Mouse (Mus musculus) kidney, adult 9 months (tissue): Measurements from ENCODE around the gene Tgtp1.
"Not testable (repeated sequence)": the region's sequence is repeated elsewhere in the genome, so short reads cannot be mapped to it uniquely, and the experiment has no call there.

ENCODE experiments used
- DNase-seq: peaks from one replicate; pipeline ENCODE4 v3.0.0; 2022

The Tgtp1 gene

GRCm38 (mm10) chr11:48994018-48994417 lies at the start of gene Tgtp1:
Gene Tgtp1 (minus strand): TSS chr11:48994172.
- DNase-seq: not testable (repeated sequence)

- not testable (repeated sequence) for DNase-seq
Measured at GRCm38 (mm10) chr11:49012074-49012473, 18.1 kb upstream of the Tgtp1 start.

DNA sequence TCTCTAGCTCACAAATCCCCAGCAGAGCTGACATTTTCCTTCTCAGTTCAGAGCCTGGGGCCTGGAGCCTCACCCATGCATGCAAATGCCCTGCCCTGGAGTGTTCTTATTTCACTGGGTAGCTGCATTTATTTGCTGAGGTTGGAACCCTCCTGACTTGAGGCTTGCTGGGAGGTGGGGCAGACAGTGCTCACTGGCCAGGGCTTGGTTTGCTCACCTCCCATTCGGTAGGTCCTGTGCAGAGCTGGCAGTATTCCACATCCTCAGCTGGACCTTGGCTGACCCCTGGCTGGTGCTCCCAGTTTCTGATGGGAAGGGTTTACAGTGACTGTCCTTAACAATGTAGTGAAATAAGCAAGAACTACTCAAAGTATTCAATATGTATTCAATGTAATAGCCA lies 12.8 kb upstream of the Tgtp1 start:
- DNase-seq: not testable (repeated sequence)

DNA sequence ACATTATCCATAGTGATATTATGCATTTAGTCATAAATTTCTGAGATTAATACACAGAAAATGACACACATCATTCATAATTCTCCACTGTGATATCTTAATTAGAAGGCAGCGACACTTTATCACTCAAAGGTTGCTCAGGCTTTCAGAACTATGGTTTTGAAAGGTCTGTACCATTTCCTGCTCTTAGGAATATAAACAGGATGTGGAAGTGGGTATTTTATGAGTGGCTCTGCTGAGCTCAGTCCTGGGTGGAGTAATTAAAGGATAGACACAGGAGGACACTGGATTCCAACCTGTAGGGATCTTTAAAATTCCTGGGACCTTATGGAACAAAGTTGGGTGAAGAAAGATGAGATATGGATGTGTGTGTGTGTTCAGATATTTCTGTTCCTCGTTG lies 12.3 kb upstream of the Tgtp1 start:
- not testable (repeated sequence) for DNase-seq

- not testable (repeated sequence) for DNase-seq
Measured at GRCm38 (mm10) chr11:49000411-49000810, 6.4 kb upstream of the Tgtp1 start.

GRCm38 (mm10) chr11:48993296-48993695 lies 676 bp downstream of the Tgtp1 start:
- not testable (repeated sequence) for DNase-seq

DNA sequence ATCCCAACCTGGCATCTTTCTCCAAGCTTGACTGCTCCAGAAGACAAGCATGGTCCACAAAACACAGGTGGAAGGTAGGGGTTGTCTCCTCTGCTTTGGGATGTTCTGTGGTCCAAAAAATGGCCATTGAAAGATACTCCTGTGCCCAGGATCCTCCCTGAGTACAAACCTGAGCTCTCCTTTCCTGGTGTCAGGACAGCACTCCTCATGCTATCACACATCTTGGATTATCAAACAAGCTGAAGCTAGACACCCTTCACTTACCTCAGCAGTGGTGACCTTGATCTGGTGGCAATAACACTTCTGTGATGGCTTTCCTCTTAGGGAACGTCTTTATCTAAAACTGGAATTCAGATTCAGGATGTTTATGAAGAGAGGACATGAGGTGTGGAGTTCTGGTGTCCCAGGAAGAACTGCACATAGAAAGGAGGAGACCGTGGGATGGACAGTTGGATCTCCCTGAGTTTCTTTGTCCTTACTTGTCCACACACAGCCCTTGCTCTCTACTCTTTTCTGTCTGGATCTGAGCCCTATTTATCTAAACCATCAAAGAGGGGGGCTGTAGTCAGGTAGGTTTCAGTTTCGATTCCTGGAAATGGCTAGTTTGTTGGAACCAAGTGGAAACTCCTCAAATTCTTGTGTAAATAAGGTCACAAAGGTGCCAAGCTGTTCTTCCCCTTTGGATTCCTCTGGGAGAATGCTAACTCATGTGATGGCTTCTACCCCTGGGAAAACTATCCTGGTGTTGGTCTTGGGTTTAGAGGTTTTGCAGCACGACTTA lies 2.0 kb downstream of the Tgtp1 start, which contains the start of gene Gm12185:
Gm12185 (minus strand) TSS at position 487 of the 781 bp plus-strand sequence.
- DNase-seq: peak; percentile 63

DNA sequence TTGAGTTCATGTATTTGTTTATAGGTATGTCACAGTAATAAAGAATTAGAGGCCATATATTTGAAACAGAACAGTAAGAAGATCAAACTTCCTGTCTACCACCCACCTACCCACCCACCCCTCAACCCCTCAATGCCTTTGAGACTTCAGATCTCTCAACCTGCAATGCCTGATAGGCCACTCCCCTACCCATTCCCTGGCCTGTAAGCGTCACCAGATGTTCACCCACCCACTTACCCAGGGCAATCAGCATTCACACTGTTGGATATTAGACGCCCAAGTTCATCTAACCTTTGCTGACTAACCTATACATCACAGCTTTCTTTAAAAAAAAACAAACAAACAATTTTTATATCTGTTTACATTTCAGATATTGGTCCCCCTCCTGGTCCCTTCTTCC lies 4.0 kb downstream of the Tgtp1 start:
- DNase-seq: not testable (repeated sequence)

DNA sequence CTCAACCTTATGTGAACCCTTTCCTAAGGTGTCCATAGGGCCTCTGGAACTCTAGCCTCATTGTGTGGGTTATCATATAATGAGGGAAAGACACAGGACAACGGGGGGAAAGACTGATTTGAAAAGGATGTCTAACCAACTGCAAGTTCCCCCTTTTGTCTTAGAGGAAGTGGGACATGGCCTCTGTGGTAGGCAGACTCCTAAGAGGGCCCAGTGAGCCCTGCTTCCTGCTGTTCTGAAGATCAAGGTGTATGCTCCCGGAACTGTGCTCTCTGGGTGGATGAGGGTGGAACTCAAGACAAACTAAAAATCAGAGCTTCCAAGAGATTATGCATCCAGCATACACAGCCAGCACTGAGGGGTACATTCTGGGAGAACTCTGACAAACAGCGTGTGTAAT lies 5.8 kb downstream of the Tgtp1 start:
- not testable (repeated sequence) for DNase-seq

- not testable (repeated sequence) for DNase-seq
Measured at GRCm38 (mm10) chr11:48982848-48983247, 11.1 kb downstream of the Tgtp1 start.

DNA sequence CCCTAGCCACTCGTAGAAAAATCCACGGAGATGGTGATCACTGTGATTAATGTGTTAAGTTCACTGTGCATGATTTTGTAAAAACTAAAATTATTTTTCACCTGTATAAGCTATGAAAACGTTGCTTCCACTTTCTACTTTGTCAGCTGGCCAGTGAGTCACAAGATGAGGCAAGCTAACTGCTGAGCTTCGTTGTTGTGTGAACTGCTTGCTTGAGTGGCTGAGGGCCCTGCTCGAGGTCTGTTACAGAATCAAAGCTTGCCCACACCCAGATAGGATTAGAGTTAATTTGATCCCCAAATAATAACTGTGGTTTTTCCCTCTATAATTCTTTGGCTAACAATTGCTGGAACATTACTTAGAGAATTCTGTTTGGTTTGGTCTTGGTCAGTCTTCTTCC lies 13.9 kb downstream of the Tgtp1 start:
- DNase-seq: not testable (repeated sequence)

DNA sequence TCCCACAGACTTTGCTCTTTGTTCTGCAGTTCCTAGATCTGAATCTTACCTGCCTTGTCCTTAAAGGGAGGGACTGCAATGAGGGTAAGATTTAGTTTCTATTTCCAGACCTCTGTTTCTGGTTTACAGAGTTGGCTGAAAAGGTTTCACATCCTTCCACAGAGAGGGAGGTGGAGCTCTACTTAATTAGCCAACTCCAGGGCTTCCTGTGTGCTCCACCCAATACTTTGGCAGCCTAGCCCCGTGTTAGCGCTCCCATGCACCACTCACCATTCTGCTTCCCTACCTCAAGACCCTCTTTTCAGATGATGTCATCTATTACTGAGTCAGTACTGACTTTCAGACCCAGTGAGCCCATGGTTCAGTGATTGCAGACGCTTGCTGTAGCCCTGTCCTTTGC lies 14.7 kb downstream of the Tgtp1 start, which contains the start of gene 9930111J21Rik1:
9930111J21Rik1 (minus strand) TSS at position 148 of the 400 bp plus-strand sequence.
- not testable (repeated sequence) for DNase-seq

DNA sequence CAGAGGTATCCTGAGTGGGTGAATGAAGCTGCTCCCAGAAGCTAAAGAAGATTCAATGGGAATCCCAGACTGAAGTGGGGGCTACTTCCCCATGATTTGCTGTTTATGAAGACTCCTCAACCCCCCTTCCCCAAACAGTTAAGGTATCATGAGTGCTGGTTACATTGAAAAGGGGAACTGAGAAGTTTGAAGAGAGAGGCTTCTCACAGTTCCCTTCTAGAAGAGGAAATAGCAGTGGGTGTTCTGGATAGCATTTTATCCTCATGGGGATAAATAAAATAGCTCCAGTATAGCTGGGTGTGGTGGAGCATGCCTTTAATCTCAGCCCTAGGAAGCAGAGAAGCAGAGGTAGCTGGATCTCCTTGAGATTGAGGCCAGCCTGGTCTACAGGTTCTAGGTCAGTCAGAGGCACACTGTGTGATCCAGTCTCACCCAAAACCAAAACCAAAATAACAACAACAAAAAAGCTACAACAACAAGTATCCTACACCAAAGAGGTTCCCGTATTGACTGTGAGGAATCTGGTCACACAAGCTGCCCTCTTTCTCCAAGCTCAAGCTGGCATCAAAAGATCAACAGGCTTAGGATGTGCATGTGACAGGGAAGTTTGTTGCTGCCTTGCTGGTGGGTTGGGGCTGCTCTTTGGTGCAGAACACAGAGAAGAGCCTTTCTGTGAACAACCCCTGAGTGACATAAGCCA lies 15.6 kb downstream of the Tgtp1 start, which contains the start of gene Olfr56:
Olfr56 (plus strand) TSS at position 650 of the 700 bp plus-strand sequence.
- not testable (repeated sequence) for DNase-seq

- DNase-seq: not testable (repeated sequence)
Measured at GRCm38 (mm10) chr11:48974686-48975085, 19.3 kb downstream of the Tgtp1 start.

GRCm38 (mm10) chr11:48946090-48946489 lies 47.9 kb downstream of the Tgtp1 start, which contains the start of gene Psme2b:
Gene Psme2b (minus strand): TSS chr11:48946190.
- DNase-seq: not testable (repeated sequence)

GRCm38 (mm10) chr11:48939286-48939685 lies 54.7 kb downstream of the Tgtp1 start:
- DNase-seq: not testable (repeated sequence)
